Mouse (Mus musculus): ENCODE measurements at regions not wholly inside any gene's neighbourhood (a gene's known extent, or its start where the extent isn't known, plus 50 kb on each side); places are given as distances from the start of the nearest gene placed in this dataset.
A peak's percentile ranks its signal among the peaks of the same experiment; 100 is the strongest.

GRCm38 (mm10) chr11:84760622-84761196 lies 58.6 kb downstream of the Mrm1 start:
- DNase-seq (ENCODE audit: low read depth, low spot score) = peak; percentile 54

GRCm38 (mm10) chr11:84759478-84759986 lies 59.8 kb downstream of the Mrm1 start:
- no peak for DNase-seq (ENCODE audit: low read depth, low spot score)

- DNase-seq (ENCODE audit: low read depth, low spot score) = no peak
Observed at GRCm38 (mm10) chr11:84752007-84752406, 67.3 kb downstream of the Mrm1 start.

- no peak for DNase-seq (ENCODE audit: low read depth, low spot score)
Observed at GRCm38 (mm10) chr11:84749490-84750349, 69.6 kb downstream of the Mrm1 start.

- no peak for DNase-seq (ENCODE audit: low read depth, low spot score)
Observed at GRCm38 (mm10) chr11:84738769-84739589, 80.3 kb downstream of the Mrm1 start.

- no peak for DNase-seq (ENCODE audit: low read depth, low spot score)
Observed at GRCm38 (mm10) chr11:84738128-84738527, 81.2 kb downstream of the Mrm1 start.

- DNase-seq (ENCODE audit: low read depth, low spot score) = no peak
Observed at GRCm38 (mm10) chr11:84731890-84732289, 87.4 kb downstream of the Mrm1 start.

- no peak for DNase-seq (ENCODE audit: low read depth, low spot score)
Observed at GRCm38 (mm10) chr11:84730218-84730617, 89.1 kb downstream of the Mrm1 start.

- DNase-seq (ENCODE audit: low read depth, low spot score) = no peak
Observed at GRCm38 (mm10) chr11:84729189-84729588, 90.1 kb downstream of the Mrm1 start.

- DNase-seq (ENCODE audit: low read depth, low spot score) = no peak
Observed at GRCm38 (mm10) chr11:84725936-84726613, 93.2 kb downstream of the Mrm1 start.

- no peak for DNase-seq (ENCODE audit: low read depth, low spot score)
Observed at GRCm38 (mm10) chr11:84725177-84725792, 94.0 kb downstream of the Mrm1 start.

- DNase-seq (ENCODE audit: low read depth, low spot score) = no peak
Observed at GRCm38 (mm10) chr11:84724080-84724479, 95.2 kb downstream of the Mrm1 start.

- no peak for DNase-seq (ENCODE audit: low read depth, low spot score)
Observed at GRCm38 (mm10) chr11:84722658-84723201, 96.6 kb downstream of the Mrm1 start.

- DNase-seq (ENCODE audit: low read depth, low spot score) = no peak
Observed at GRCm38 (mm10) chr11:84721979-84722378, 97.3 kb downstream of the Mrm1 start.

- no peak for DNase-seq (ENCODE audit: low read depth, low spot score)
Observed at GRCm38 (mm10) chr11:84721150-84721549, 98.2 kb downstream of the Mrm1 start.

- no peak for DNase-seq (ENCODE audit: low read depth, low spot score)
Observed at GRCm38 (mm10) chr11:84719781-84720180, 99.5 kb downstream of the Mrm1 start.

GRCm38 (mm10) chr11:84712731-84713130 lies 106.6 kb downstream of the Mrm1 start:
- DNase-seq (ENCODE audit: low read depth, low spot score) = no peak

- no peak for DNase-seq (ENCODE audit: low read depth, low spot score)
Observed at GRCm38 (mm10) chr11:84711886-84712285, 107.4 kb downstream of the Mrm1 start.

- no peak for DNase-seq (ENCODE audit: low read depth, low spot score)
Observed at GRCm38 (mm10) chr11:84708222-84708730, 111.0 kb downstream of the Mrm1 start.

GRCm38 (mm10) chr11:84707772-84708171 lies 111.5 kb downstream of the Mrm1 start:
- no peak for DNase-seq (ENCODE audit: low read depth, low spot score)
